Comparison of ENCODE assay signal across 8 mouse cellular contexts in genomic region chr9:22131226-22131981, GRCm38 (mm10). TPM values are rescaled to one million over a fixed set of nuclear protein-coding genes. Genes with fewer than 3 reads are reported as not detected.
DNase-seq lines count a peak whose midpoint lies in the region; ATAC-seq and TF ChIP-seq lines count a peak whose summit lies in the region.

No protein-coding gene starts in this region.

- no peak for ATAC-seq in forebrain, embryonic 16.5 days
- peak; percentile 74 for ATAC-seq in intestine, embryonic 14.5 days (replicated peaks; ENCODE audit: low FRiP score, low TSS enrichment, low read depth)
- ATAC-seq in liver, embryonic 14.5 days (ENCODE audit: insufficient read depth), result peak; percentile 54
- no peak for ATAC-seq in neural tube, embryonic 11.5 days (ENCODE audit: insufficient read depth, low FRiP score, low TSS enrichment)

- 3% methylated on average over 35 of the region's 35 CpGs for WGBS in forebrain, embryonic 16.5 days
- 1% methylated on average over 34 of the region's 35 CpGs for WGBS in intestine, embryonic 14.5 days
- under 1% methylated on average over 35 of the region's 35 CpGs for WGBS in liver, embryonic 14.5 days (ENCODE audit: insufficient replicate concordance)
- 2% methylated on average over 35 of the region's 35 CpGs for WGBS in neural tube, embryonic 11.5 days

- DNase-seq in urinary bladder, postnatal 36 days (ENCODE audit: low spot score in 2 of 2), result peak; percentile 16 to 49
- DNase-seq in urinary bladder, postnatal 10 days (ENCODE audit: low spot score), result no peak
- peak; percentile 68 for DNase-seq in intestine, embryonic 14.5 days (ENCODE audit: low spot score)
- DNase-seq in liver, embryonic 14.5 days (ENCODE audit: low read depth in 3 of 3, low spot score in 3 of 3), result no peak
- DNase-seq in neural tube, embryonic 11.5 days (ENCODE audit: low spot score), result peak; percentile 33
- peak; percentile 84 to 87 for DNase-seq in thymus, postnatal 36 days
- no peak for DNase-seq in frontal cortex, postnatal 10 days (ENCODE audit: low spot score in 2 of 2)

- no peak overlapping the region; the same call in 1 of the 2 replicates for H3K4me3 ChIP-seq in forebrain, embryonic 16.5 days (replicated peaks; ENCODE audit: low read length)
- peak overlapping the region; percentile 36 for H3K4me3 ChIP-seq in intestine, embryonic 14.5 days (ENCODE audit: low read depth, low read length)
- peak overlapping the region; percentile 58 to 71 for H3K4me3 ChIP-seq in liver, embryonic 14.5 days (ENCODE audit: insufficient read depth in 1 of 2, low read depth in 2 of 2, low read length in 2 of 2)
- peak overlapping the region; percentile 14; the same call in 1 of the 2 replicates for H3K4me3 ChIP-seq in neural tube, embryonic 11.5 days (ENCODE audit: low read depth, low read length)

- no peak for TF ChIP-seq EP300 in liver, embryonic 14.5 days (IDR thresholded peaks at IDR 0.05; ENCODE audit: low read depth)

- H3K27me3 ChIP-seq in forebrain, embryonic 16.5 days (replicated peaks; ENCODE audit: control insufficient read depth, insufficient read depth, low read length), result peaks cover 14% of the 10 kb centered on the region
- H3K27me3 ChIP-seq in intestine, embryonic 14.5 days (replicated peaks; ENCODE audit: control insufficient read depth, insufficient read depth, low read length), result no peaks in the 10 kb centered on the region
- no peaks in the 10 kb centered on the region for H3K27me3 ChIP-seq in liver, embryonic 14.5 days (ENCODE audit: control insufficient read depth, insufficient read depth, low read length)
- no peaks in the 10 kb centered on the region for H3K27me3 ChIP-seq in neural tube, embryonic 11.5 days (ENCODE audit: control insufficient read depth, insufficient read depth, low read length)

- no peaks in the 10 kb centered on the region for H3K36me3 ChIP-seq in forebrain, embryonic 16.5 days (ENCODE audit: control insufficient read depth, insufficient read depth)
- no peaks in the 10 kb centered on the region for H3K36me3 ChIP-seq in intestine, embryonic 14.5 days (ENCODE audit: control insufficient read depth, insufficient read depth, low read length)
- peaks cover 54% of the 10 kb centered on the region for H3K36me3 ChIP-seq in liver, embryonic 14.5 days (replicated peaks; ENCODE audit: control insufficient read depth, insufficient read depth, low read depth)
- H3K36me3 ChIP-seq in neural tube, embryonic 11.5 days (ENCODE audit: control insufficient read depth, insufficient read depth, low read length), result no peaks in the 10 kb centered on the region

- no peak for TF ChIP-seq CTCF in liver, embryonic 14.5 days (IDR thresholded peaks at IDR 0.05; ENCODE audit: low read depth)

- peak overlapping the region; percentile 28 for H3K4me2 ChIP-seq in forebrain, embryonic 16.5 days (ENCODE audit: low read length)
- peak overlapping the region; percentile 74 for H3K4me2 ChIP-seq in intestine, embryonic 14.5 days (ENCODE audit: low read length)
- peak overlapping the region; percentile 99 for H3K4me2 ChIP-seq in liver, embryonic 14.5 days (ENCODE audit: low read depth)
- H3K4me2 ChIP-seq in neural tube, embryonic 11.5 days (ENCODE audit: low read depth), result peak overlapping the region; percentile 27

- no peak overlapping the region for H3K27ac ChIP-seq in forebrain, embryonic 16.5 days (ENCODE audit: low read length)
- no peak overlapping the region for H3K27ac ChIP-seq in intestine, embryonic 14.5 days (ENCODE audit: low read depth)
- H3K27ac ChIP-seq in liver, embryonic 14.5 days, result peak overlapping the region; percentile 43
- no peak overlapping the region for H3K27ac ChIP-seq in neural tube, embryonic 11.5 days (ENCODE audit: low read depth, low read length)

- H3K9me3 ChIP-seq in forebrain, embryonic 16.5 days (ENCODE audit: control insufficient read depth, low read length), result no peaks in the 10 kb centered on the region
- H3K9me3 ChIP-seq in intestine, embryonic 14.5 days (ENCODE audit: control insufficient read depth, low read length), result no peaks in the 10 kb centered on the region
- no peaks in the 10 kb centered on the region for H3K9me3 ChIP-seq in liver, embryonic 14.5 days (ENCODE audit: control insufficient read depth, low read length)
- no peaks in the 10 kb centered on the region for H3K9me3 ChIP-seq in neural tube, embryonic 11.5 days (ENCODE audit: control insufficient read depth, low read length)

- no peak overlapping the region for H3K9ac ChIP-seq in forebrain, embryonic 16.5 days (replicated peaks; ENCODE audit: low read depth, low read length)
- H3K9ac ChIP-seq in intestine, embryonic 14.5 days (ENCODE audit: low read length), result peak overlapping the region; percentile 29; the same call in 1 of the 2 replicates
- peak overlapping the region; percentile 64 for H3K9ac ChIP-seq in liver, embryonic 14.5 days (replicated peaks)
- no peak overlapping the region for H3K9ac ChIP-seq in neural tube, embryonic 11.5 days (ENCODE audit: low read length)

- H3K4me1 ChIP-seq in forebrain, embryonic 16.5 days (replicated peaks; ENCODE audit: control insufficient read depth, insufficient read depth, low read length), result peaks cover 5% of the 10 kb centered on the region; the same call in 1 of the 2 replicates
- H3K4me1 ChIP-seq in intestine, embryonic 14.5 days (replicated peaks; ENCODE audit: control insufficient read depth, insufficient read depth, low read length), result peaks cover 7% of the 10 kb centered on the region; the same call in 1 of the 2 replicates
- peaks cover 19 to 31% of the 10 kb centered on the region in 2 experiments for H3K4me1 ChIP-seq in liver, embryonic 14.5 days (replicated peaks; ENCODE audit: control insufficient read depth in 2 of 2, insufficient read depth in 2 of 2, low read length in 1 of 2)
- H3K4me1 ChIP-seq in neural tube, embryonic 11.5 days (ENCODE audit: control insufficient read depth, insufficient read depth, low read length), result no peaks in the 10 kb centered on the region

RNA-seq across cellular contexts. Expression of gene Acp5, which starts 4.1 kb away (rescaled TPM):
- 0.42 TPM in 1 of 2 replicates, not detected in the other for polyA plus RNA-seq in forebrain, embryonic 16.5 days (2015; fragmentation: Nextera tagmentation; extraction: Ambion mirVana)
- 11.1 and 13.3 TPM in 2 replicates for polyA plus RNA-seq in intestine, embryonic 14.5 days (2014; fragmentation: Nextera tagmentation; extraction: Ambion mirVana)
- polyA plus RNA-seq in liver, embryonic 14.5 days (2012; rRNA removed), result 181 and 203 TPM in 2 replicates
- 195 and 196 TPM in 2 replicates for polyA plus RNA-seq in liver, embryonic 14.5 days (2014; fragmentation: Nextera tagmentation; extraction: Ambion mirVana)
- polyA plus RNA-seq in neural tube, embryonic 11.5 days (2014; fragmentation: Nextera tagmentation; extraction: Ambion mirVana), result 14.9 and 16.8 TPM in 2 replicates

RNA-seq across cellular contexts. Expression of gene Elof1, which starts 14.4 kb away (rescaled TPM):
- polyA plus RNA-seq in forebrain, embryonic 16.5 days (2015; fragmentation: Nextera tagmentation; extraction: Ambion mirVana), result 147 and 168 TPM in 2 replicates
- polyA plus RNA-seq in intestine, embryonic 14.5 days (2014; fragmentation: Nextera tagmentation; extraction: Ambion mirVana), result 190 and 192 TPM in 2 replicates
- 59.5 and 72.5 TPM in 2 replicates for polyA plus RNA-seq in liver, embryonic 14.5 days (2012; rRNA removed)
- polyA plus RNA-seq in liver, embryonic 14.5 days (2014; fragmentation: Nextera tagmentation; extraction: Ambion mirVana), result 98.2 and 102 TPM in 2 replicates
- polyA plus RNA-seq in neural tube, embryonic 11.5 days (2014; fragmentation: Nextera tagmentation; extraction: Ambion mirVana), result 217 and 221 TPM in 2 replicates

RNA-seq across cellular contexts. Expression of gene Pigyl, which starts 25.2 kb away (rescaled TPM):
- polyA plus RNA-seq in forebrain, embryonic 16.5 days (2015; fragmentation: Nextera tagmentation; extraction: Ambion mirVana), result 72.5 and 78.8 TPM in 2 replicates
- 76.5 and 85.4 TPM in 2 replicates for polyA plus RNA-seq in intestine, embryonic 14.5 days (2014; fragmentation: Nextera tagmentation; extraction: Ambion mirVana)
- 17.5 and 26.4 TPM in 2 replicates for polyA plus RNA-seq in liver, embryonic 14.5 days (2012; rRNA removed)
- polyA plus RNA-seq in liver, embryonic 14.5 days (2014; fragmentation: Nextera tagmentation; extraction: Ambion mirVana), result 41.5 and 42.1 TPM in 2 replicates
- 59.6 and 59.7 TPM in 2 replicates for polyA plus RNA-seq in neural tube, embryonic 11.5 days (2014; fragmentation: Nextera tagmentation; extraction: Ambion mirVana)

RNA-seq across cellular contexts. Expression of gene Cnn1, which starts 32.4 kb away (rescaled TPM):
- polyA plus RNA-seq in forebrain, embryonic 16.5 days (2015; fragmentation: Nextera tagmentation; extraction: Ambion mirVana), result 0.60 and 0.78 TPM in 2 replicates
- polyA plus RNA-seq in intestine, embryonic 14.5 days (2014; fragmentation: Nextera tagmentation; extraction: Ambion mirVana), result 322 and 380 TPM in 2 replicates
- polyA plus RNA-seq in liver, embryonic 14.5 days (2012; rRNA removed), result 0.17 and 0.91 TPM in 2 replicates
- 0.09 and 0.44 TPM in 2 replicates for polyA plus RNA-seq in liver, embryonic 14.5 days (2014; fragmentation: Nextera tagmentation; extraction: Ambion mirVana)
- 1.0 and 2.6 TPM in 2 replicates for polyA plus RNA-seq in neural tube, embryonic 11.5 days (2014; fragmentation: Nextera tagmentation; extraction: Ambion mirVana)

RNA-seq across cellular contexts. Expression of gene Ecsit, which starts 46.2 kb away (rescaled TPM):
- polyA plus RNA-seq in forebrain, embryonic 16.5 days (2015; fragmentation: Nextera tagmentation; extraction: Ambion mirVana), result 62.5 and 67.4 TPM in 2 replicates
- 35.2 and 43.4 TPM in 2 replicates for polyA plus RNA-seq in intestine, embryonic 14.5 days (2014; fragmentation: Nextera tagmentation; extraction: Ambion mirVana)
- polyA plus RNA-seq in liver, embryonic 14.5 days (2012; rRNA removed), result 14.6 and 14.7 TPM in 2 replicates
- polyA plus RNA-seq in liver, embryonic 14.5 days (2014; fragmentation: Nextera tagmentation; extraction: Ambion mirVana), result 16.8 and 19.9 TPM in 2 replicates
- polyA plus RNA-seq in neural tube, embryonic 11.5 days (2014; fragmentation: Nextera tagmentation; extraction: Ambion mirVana), result 40.1 and 40.4 TPM in 2 replicates

Comparison
In these comparisons a context has a peak if more than half of its experiments do, and no peak if none do; other contexts are left out.
1. DNase-seq: peak in urinary bladder, postnatal 36 days (2 of 2), intestine, embryonic 14.5 days (single experiment), neural tube, embryonic 11.5 days (single experiment) and thymus, postnatal 36 days (2 of 2); none in urinary bladder, postnatal 10 days (single experiment), liver, embryonic 14.5 days (0 of 3) and frontal cortex, postnatal 10 days (0 of 2).
2. ATAC-seq: peak in intestine, embryonic 14.5 days (single experiment) and liver, embryonic 14.5 days (single experiment); none in forebrain, embryonic 16.5 days (single experiment) and neural tube, embryonic 11.5 days (single experiment).
3. H3K4me2 ChIP-seq: peak in every context shown above with its lines; median percentile 99 in liver, embryonic 14.5 days; 74 in intestine, embryonic 14.5 days; 28 in forebrain, embryonic 16.5 days; 27 in neural tube, embryonic 11.5 days.
4. H3K9ac ChIP-seq: peak in intestine, embryonic 14.5 days (single experiment) and liver, embryonic 14.5 days (single experiment); none in forebrain, embryonic 16.5 days (single experiment) and neural tube, embryonic 11.5 days (single experiment).